Mouse (Mus musculus) olfactory bulb, adult 2 months (tissue): ENCODE results near the gene Oas1h.
"Not testable (repeated sequence)": the region's sequence is repeated elsewhere in the genome, so short reads cannot be mapped to it uniquely, and the experiment has no call there.

Experiments
- CTCF ChIP-seq: fragments of 200-500 bp; IDR thresholded peaks from 2 replicates; pipeline ENCODE4 v1.5.1; 2012; ENCODE audit warnings: low read depth, mild to moderate bottlenecking, low read length, moderate library complexity; ENCODE audit not compliant: insufficient read depth
- POLR2A ChIP-seq: fragments of 200-500 bp; IDR thresholded peaks from 2 replicates; pipeline ENCODE4 v1.6.1; 2012; ENCODE audit warnings: mild to moderate bottlenecking, low read depth, low read length, moderate library complexity; ENCODE audit not compliant: insufficient read depth

GRCm38 (mm10) chr5:120906791-120907733 lies 45.8 kb downstream of the Oas1h start, which contains the start of gene Oas1a:
- TF ChIP-seq POLR2A, CTCF: not testable (repeated sequence)
